Mouse (Mus musculus) testis, adult 2 months (tissue): ENCODE data around the gene Polr2e. TPM values are rescaled to one million over a fixed set of nuclear protein-coding genes. Genes with fewer than 3 reads are reported as not detected.
A peak's percentile ranks its signal among the peaks of the same experiment; 100 is the strongest.

Experiments used
- H3K27ac ChIP-seq: fragments of 200-500 bp; 2 replicates; pipeline ENCODE4 v1.5.1; 2012; ENCODE audit warnings: low read depth, low read length; ENCODE audit not compliant: control insufficient read depth, insufficient read depth
- H3K27me3 ChIP-seq: fragments of 200-500 bp; 2 replicates; pipeline ENCODE4 v1.6.1; 2012; ENCODE audit warnings: mild to moderate bottlenecking, low read length, moderate library complexity; ENCODE audit not compliant: control insufficient read depth, insufficient read depth
- H3K36me3 ChIP-seq: fragments of 200-500 bp; 2 replicates; pipeline ENCODE4 v1.6.1; 2012; ENCODE audit warnings: mild to moderate bottlenecking, low read length; ENCODE audit not compliant: control insufficient read depth, insufficient read depth
- H3K4me1 ChIP-seq: fragments of 200-500 bp; 2 replicates; pipeline ENCODE4 v1.6.1; 2012; ENCODE audit warnings: low read length; ENCODE audit not compliant: control insufficient read depth, insufficient read depth
- H3K4me3 ChIP-seq: fragments of 200-500 bp; 2 replicates; pipeline ENCODE4 v1.5.1; 2012; ENCODE audit warnings: low read depth, mild to moderate bottlenecking, low read length, moderate library complexity, mixed read lengths; ENCODE audit not compliant: control insufficient read depth
- CTCF ChIP-seq: fragments of 200-500 bp; IDR thresholded peaks from 2 replicates; pipeline ENCODE4 v1.5.1; 2012; ENCODE audit warnings: low read depth, mild to moderate bottlenecking, inconsistent platforms, low read length, moderate library complexity; ENCODE audit not compliant: control insufficient read depth, insufficient read depth, insufficient replicate concordance
- POLR2A ChIP-seq: fragments of 200-500 bp; IDR thresholded peaks from 2 replicates; pipeline ENCODE4 v1.6.1; 2012; ENCODE audit warnings: low read depth, mild to moderate bottlenecking, inconsistent platforms, low read length, moderate library complexity; ENCODE audit not compliant: control insufficient read depth
- polyA plus RNA-seq: library from polyadenylated mRNA; depleted of rRNA; stranded (reverse); fragments of >200 nt; gene quantifications from 2 replicates; pipeline ENCODE4 v1.2.3, GENCODE M21; 2012

Polr2e gene
- polyA plus RNA-seq, 1 experiment: 104 TPM

DNA sequence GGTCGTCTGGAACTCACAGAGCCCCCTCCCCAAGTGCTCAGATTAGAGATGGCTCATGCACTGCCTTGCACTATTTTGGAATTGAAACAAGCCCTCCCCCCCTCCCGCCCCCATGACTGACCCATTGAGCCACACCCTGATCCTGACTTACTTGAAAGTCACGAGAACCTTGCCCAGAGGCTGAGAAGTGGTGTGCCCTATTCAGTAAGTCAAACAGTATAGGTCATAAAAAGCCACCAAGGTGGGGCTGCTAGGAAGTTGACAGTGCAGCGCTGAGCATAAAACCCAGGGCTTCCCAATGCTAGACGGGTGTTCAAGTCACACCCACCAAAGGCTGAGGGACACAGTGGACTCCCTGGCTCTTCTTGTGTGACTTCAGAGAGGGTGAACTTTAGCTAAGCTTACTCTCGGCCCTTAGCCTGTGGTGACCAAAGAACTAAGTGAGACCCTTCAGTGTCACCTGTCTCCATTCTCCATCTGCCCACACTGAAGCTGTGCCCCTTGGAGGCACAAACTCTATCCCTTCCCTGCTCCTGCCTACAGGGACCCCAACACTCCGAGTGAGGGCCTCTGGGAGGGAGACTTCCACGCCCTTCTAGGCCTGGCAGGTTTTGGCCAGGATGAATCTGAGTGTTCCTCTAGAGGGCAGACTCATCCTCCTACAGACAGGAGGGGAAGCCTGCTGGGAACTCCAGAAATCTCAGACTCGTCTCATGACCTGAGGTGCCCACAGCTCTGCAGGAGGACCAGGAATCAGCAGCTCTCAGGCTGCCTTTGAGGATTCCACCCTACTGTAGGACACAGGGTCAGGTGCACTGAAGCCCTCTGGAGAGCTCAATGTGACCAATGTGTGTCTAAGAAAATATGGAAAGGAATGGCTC lies 5.8 kb downstream of the Polr2e start:
- H3K27ac ChIP-seq: peak overlapping the region; percentile 37; the same call in 1 of the 2 replicates
- H3K4me1 ChIP-seq: peaks cover 8% of the 10 kb centered on the region
- no peaks in the 10 kb centered on the region for H3K27me3 ChIP-seq
- no peak for TF ChIP-seq POLR2A
- peak; percentile 31; the same call in 1 of the 2 replicates for TF ChIP-seq CTCF
- no peaks in the 10 kb centered on the region for H3K36me3 ChIP-seq
- H3K4me3 ChIP-seq: no peak overlapping the region

DNA sequence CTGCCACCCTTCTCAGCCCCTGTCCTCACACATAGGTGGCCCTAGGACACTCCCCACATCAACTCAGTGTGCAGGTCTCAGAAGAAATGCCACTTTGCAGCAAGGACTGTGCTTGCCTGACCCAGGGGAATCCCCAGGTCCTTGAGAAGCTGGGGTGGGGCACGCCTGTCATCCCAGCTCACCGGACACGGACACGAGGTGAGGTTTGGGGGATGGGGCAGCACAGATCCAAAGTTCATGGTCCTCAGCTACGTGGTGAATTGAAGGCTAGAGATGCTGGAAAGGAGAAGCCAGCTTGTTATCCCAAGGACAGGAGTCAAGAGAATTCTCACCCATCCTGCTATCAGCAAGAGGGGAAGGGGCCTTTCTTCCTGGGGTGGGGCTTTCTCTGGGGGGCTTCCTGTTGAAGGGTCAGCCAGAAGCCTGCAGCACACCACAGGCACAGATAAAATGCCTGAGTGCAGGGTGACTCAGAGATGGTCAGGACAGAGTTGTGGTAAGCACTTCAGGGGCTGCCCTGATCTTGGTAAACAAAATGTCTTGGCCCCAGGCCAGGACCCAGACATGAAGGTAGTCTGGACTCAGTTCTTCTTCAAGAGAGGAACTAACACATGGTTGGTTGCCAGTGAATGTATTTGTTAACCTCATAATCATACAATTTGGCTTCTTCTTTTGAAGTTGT lies 6.7 kb downstream of the Polr2e start:
- Histone ChIP-seq H3K4me3 (no peak overlapping the region), H3K27me3 (no peaks in the 10 kb centered on the region), H3K27ac (no peak overlapping the region), H3K4me1 (peaks cover 9% of the 10 kb centered on the region), H3K36me3 (no peaks in the 10 kb centered on the region)
- no peak for TF ChIP-seq POLR2A
- no peak for TF ChIP-seq CTCF

GRCm38 (mm10) chr10:80030736-80031135 lies 8.9 kb downstream of the Polr2e start:
- Histone ChIP-seq H3K27me3 (no peaks in the 10 kb centered on the region), H3K27ac (no peak overlapping the region), H3K4me1 (peaks cover 14% of the 10 kb centered on the region), H3K36me3 (no peaks in the 10 kb centered on the region), H3K4me3 (no peak overlapping the region)
- TF ChIP-seq CTCF: no peak
- TF ChIP-seq POLR2A: no peak

- TF ChIP-seq CTCF: no peak
- Histone ChIP-seq H3K36me3 (no peaks in the 10 kb centered on the region), H3K27me3 (no peaks in the 10 kb centered on the region), H3K4me3 (no peak overlapping the region), H3K4me1 (peaks cover 15% of the 10 kb centered on the region), H3K27ac (no peak overlapping the region)
Measured at GRCm38 (mm10) chr10:80030191-80030590, 9.4 kb downstream of the Polr2e start.

DNA sequence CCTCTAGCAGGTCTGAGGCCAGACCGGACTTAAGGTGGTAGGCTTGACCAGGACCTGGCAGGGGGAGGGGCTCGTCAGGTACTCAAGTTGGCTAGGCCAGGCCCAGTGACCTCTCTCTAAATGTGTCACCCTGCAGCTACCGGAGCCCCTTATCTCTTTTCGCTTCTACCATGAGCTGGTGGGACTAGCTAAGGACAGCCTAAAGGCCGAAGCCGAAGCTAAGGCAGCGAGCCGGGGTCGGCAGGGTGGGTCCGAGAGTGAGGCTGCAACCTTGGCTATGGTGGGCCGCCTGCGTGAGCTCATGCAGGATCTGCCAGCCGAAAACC lies 11.1 kb downstream of the Polr2e start:
- H3K36me3 ChIP-seq: no peaks in the 10 kb centered on the region
- no peak overlapping the region for H3K27ac ChIP-seq
- TF ChIP-seq POLR2A: no peak
- TF ChIP-seq CTCF: no peak
- no peak overlapping the region for H3K4me3 ChIP-seq
- peaks cover 17% of the 10 kb centered on the region for H3K4me1 ChIP-seq
- H3K27me3 ChIP-seq: no peaks in the 10 kb centered on the region

DNA sequence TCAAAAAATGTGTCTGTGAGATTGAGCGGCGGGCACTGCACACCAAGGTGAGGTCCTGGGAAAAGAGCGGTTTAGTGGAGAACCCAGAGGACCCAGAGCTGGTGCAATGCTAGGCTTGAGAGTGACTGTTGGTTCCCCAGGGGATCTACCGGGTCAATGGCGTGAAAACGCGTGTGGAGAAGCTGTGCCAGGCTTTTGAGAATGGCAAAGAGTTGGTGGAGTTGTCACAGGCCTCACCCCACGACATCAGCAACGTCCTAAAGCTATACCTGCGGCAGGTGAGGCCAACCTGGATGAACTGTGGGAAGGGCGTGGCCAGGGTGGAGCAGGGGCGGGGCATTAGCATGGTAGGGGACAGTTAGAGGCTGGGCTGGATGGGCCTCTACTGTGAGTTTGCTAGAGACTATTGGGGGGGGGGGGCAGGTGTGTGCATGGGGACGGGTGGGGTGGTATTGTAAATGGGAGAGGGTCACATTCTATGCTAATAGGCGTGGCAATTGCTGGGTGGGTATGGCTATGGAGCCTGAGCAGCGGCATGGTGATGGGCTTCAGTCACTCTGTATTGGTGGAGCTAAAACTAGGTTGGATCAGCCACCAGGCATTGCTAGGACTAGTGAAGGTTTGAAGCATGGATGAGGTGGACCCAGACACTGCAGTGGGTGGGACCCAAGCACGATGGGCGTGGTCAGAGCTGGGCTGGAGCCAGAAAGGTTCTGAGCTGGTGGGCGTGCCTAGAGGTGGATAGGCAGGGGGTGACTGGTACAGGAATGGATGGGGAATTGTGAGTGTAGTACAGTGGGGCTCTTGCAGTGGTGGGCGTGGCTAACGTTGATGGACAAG lies 11.7 kb downstream of the Polr2e start:
- H3K36me3 ChIP-seq: no peaks in the 10 kb centered on the region

GRCm38 (mm10) chr10:80025889-80026288 lies 13.7 kb downstream of the Polr2e start:
- TF ChIP-seq CTCF: no peak
- no peak for TF ChIP-seq POLR2A
- H3K36me3 ChIP-seq: no peaks in the 10 kb centered on the region

More for the DNA sequence above, 11.7 kb downstream of the Polr2e start:
- no peak overlapping the region for H3K4me3 ChIP-seq
- TF ChIP-seq POLR2A (no peak), CTCF (no peak)
- H3K4me1 ChIP-seq: peaks cover 17% of the 10 kb centered on the region
- H3K27ac ChIP-seq: no peak overlapping the region
- H3K27me3 ChIP-seq: no peaks in the 10 kb centered on the region

More at GRCm38 (mm10) chr10:80025889-80026288, 13.7 kb downstream of the Polr2e start:
- Histone ChIP-seq H3K4me3 (peak overlapping the region; percentile 37), H3K4me1 (peaks cover 18% of the 10 kb centered on the region), H3K27ac (no peak overlapping the region), H3K27me3 (no peaks in the 10 kb centered on the region)
